Mouse (Mus musculus) layer of hippocampus, postnatal 10 days (tissue): ENCODE results near the gene Dclk1. TPM values are rescaled to one million over a fixed set of nuclear protein-coding genes. Genes with fewer than 3 reads are reported as not detected.

Experiments used
- DNase-seq, 2 experiments: peaks; one replicate each; pipeline ENCODE4 v3.0.0; 2021; ENCODE audit warnings: low spot score in 2 of 2
- total RNA-seq, 2 experiments: library from RNA; stranded (reverse); gene quantifications; 2 replicates each; pipeline ENCODE4 v1.2.3; 2021

The Dclk1 gene
- total RNA-seq, 2 experiments from 2014 or later, result 632 to 743 TPM

DNA sequence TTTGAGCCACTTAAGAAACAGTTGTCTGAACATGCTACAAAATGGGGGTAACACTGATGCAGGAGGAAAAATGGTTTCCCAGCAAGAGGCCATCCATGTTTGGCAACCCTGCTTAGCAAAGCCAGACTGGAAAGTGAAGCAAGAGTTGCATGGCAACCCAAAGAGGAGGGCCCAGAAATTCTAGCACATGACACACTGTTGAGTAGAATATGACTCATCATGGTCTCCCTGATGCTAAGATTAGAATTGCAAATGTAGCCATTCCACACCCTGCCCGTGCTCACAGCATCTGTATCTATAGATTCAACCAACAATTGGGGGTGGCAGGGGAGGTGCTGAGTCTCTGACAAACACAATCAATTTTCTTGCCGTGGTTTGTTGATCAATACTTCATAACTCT lies 154.6 kb downstream of the Dclk1 start:
- no peak for DNase-seq

DNA sequence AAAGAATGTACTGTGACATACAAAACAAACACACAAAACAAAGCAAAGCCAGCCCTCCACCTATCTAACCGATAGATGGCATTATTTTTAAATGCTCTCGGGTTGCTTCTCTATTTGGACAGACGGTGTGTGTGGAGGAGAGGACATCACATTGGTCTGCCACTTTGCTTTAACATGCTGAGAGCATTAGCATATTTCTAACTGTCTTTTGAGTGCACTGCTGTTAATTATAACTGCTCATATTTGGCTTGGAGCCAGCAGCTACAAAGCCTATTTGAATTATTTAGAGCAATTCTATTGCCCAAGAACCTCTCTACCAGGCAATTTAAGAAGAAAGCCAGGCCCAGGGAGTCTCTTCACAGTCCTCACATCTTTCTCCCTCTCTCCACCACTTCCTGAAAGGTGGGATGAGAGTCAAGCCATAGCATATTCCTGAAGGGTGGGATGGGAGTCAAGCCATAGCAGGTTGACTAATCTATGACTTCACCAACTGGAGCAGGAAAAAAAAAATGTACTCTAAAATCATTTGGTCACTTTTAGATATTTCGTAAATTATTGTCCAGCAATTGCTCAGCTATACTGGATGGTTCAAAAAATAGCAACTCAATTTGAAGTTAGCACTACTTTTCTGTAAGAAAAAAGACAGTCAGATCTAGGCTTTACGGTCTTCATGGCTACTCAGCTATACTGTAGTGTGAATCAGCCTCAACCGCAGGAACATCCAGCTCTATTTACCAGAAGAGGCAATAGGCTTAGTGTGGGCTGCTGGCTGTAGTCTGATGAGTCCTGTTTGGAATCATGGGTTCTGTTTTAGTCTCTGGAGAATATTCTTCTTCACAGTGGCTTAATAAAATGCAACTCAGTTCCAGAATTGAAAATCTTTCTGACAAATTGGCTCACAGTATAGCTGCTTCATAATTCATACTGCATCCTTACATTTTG lies 155.9 kb downstream of the Dclk1 start:
- DNase-seq, result no peak

DNA sequence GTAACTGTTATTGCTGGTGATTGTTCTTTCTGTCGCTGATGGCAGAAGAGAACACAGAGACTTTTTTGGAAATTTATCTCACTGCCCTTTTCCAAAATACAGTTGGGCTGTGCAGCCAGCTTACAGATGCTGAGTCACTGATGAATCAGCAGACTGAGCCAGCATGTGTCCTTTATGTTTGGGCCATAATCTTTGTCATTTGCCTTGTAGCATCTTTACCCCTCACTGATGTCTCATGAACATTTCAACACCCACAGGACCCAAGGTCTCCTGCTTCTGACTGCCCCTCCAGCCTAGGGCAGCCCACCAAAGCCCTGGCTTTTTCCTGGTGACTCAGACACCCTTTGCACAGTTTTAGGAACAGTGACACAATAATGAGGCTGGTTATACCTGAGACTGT lies 159.1 kb downstream of the Dclk1 start:
- no peak for DNase-seq

DNA sequence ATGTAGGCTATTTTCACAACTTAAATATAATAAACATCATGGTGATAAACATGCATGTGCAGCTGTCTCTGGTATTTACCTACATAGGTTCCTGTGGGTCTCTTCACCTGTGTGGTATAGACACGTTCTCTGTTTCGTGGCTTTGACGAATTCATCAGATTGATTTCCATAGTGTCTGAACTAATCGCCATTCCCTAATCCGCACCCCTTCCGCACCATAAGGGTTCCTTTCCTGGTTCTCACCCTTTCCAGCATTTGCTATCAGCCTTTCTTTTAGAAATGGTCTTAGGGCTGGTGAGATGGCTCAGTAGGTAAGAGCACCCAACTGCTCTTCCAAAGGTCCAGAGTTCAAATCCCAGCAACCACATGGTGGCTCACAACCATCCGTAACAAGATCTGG lies 162.6 kb downstream of the Dclk1 start:
- DNase-seq, result no peak

DNA sequence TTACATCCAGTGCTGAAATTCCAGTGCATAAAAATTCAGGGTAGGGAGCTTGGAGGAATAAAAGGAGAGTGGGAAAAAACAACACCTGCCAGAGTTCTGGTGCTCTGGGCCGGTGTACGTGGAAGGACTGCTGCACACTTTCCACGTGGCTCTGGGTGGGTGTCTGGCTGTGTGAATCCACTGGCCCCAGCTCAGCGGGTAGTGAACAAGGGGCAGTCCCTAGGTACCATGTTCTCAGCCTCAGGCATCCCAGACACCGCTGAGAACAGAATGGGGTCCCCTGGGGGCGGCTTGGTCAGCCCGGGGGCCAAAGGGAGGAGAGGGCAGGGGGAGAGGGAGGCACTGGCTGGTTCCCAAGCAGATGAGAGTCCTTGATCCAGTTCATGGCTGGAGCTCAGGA lies 164.5 kb downstream of the Dclk1 start:
- no peak for DNase-seq

DNA sequence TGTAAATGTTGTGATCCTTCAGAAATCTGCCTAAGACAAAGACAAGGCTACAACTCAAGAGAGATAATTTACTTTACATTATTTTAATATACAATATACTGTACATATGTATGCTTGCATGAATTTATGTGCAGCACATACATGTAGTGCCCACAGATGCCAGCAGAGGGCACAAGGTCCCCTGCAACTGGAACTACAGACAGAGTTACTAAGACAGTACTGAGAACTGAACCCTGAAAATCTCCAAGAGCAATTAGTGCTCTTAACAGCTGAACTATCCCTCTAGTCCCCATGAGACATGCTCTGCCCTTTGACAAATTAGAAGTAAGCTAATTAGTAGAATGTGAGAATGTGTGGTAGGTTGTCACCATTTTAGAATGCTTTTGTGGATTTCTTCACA lies 169.4 kb downstream of the Dclk1 start:
- DNase-seq, result peak; percentile 34 to 36

DNA sequence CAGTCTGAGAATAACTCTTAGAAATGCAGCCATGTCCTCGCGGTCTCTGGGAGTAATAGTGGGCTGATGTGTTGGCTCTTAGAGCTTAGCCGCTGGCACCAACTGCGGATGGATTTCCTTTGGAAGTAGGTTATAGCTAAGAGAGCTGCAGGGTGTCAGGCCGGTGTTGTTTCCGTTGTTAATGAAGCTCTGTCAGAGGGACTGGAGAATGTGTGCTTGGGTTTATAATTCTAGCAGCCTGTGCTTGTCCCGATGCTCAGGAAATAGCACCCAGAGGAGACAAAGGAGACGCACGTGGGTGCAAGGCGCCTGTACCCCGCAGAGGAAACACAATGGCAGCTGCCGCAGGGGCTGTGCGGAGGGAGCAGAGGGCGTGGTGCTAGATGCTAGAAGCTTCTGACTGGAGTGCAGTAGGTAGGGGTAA lies 173.4 kb downstream of the Dclk1 start:
- DNase-seq, result peak; percentile 57 to 68

DNA sequence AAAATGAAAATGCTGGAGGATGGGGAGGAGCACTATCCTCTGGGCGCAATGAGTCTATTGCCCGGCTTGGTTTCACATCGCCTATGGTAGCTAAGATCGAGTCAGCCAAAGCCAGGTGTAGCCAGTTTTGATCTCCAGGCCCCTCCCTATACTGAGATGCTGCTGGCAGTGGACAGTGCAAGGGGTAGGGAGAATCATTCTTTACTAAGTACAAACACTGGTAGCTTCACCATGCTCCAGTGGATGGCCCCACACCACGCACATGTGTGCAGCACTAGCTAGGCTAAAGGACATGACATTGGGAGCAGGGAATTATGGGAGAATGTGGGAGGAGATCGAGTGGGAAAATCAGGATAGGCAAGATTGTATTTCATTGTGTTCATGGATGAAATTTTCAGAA lies 176.7 kb downstream of the Dclk1 start:
- no peak for DNase-seq

DNA sequence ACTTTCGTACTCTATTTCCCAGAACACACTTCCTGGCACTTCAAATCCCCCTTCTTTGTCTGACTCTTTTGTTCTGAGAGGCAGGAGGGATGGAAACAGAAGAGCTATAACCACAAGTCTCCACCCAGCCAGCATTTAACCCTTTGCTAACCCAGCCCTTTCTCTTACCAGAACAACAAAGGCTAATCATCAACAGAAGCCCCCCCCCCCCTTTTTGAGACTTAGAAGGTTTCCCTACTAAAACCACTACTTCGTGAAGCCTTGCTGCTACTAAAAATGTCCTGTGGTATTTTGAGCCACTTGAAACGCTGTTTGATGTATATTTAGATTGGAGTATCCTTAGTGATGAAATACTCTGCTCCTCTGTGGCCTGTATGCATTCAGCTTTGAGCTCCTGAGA lies 177.2 kb downstream of the Dclk1 start:
- DNase-seq, result no peak

DNA sequence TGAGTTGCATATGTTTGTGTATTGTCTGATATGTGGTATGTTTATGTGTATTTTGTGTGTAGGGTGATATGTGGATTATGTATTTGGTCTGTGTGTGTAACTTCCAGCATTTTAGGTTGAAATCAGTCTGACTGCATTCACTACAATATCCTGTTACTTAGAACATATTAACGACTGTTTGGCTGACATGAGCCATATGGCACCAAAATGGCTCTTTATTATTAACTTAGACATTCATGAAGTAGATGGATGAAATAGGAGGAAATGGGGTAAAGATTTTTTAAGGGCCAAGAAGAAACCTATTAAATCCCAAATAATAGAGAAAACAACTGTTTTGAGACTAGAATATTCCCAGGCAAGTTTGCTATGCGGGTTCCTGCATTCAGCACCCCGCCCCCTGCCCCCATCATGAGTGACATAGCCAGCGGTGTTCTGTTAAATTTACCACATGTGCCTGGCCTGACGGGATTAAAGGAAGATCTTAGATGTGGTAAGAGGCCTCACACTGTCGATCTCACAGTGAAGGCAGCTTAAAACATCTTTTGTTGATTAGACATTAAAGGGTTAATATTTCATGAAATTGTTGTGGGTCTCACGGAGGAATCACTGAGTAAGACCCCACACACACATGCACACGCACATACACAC lies 178.4 kb downstream of the Dclk1 start:
- DNase-seq, result no peak

DNA sequence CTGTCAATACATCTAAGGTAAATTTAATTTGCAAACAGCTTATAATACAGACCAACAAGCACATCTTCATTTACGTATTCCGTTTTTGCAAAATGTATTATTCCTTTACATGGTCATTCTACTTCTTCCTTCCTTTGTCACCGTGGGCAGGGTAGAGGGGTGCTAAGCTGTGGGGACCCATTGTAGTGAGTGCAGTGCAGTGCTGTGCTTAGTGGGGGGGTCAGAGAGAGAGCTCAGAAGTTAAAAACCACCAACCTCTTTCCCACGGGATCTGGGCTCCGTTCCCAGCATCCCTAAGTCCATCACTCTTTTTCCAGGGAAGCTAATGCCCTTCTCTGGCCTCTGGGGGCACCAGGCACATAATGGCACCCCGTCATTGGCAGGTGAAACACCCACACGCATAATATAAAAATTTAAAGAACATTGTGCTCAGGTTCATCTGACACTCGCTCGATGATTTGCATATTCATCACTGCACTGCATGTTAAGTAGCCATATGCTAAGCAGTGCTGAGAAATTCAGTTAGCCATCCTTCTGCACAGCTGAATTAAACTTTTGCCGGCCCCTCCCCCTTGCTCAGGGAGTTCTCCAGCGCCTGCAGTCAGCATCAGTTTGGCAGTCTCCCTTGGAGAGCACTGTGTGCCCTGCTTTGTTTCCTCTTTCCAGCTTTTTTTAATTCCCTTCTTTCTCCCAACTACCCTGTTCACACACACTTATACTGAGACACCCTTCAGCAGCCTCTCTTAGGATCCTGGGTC lies 181.7 kb downstream of the Dclk1 start:
- peak; percentile 54 to 75 for DNase-seq

DNA sequence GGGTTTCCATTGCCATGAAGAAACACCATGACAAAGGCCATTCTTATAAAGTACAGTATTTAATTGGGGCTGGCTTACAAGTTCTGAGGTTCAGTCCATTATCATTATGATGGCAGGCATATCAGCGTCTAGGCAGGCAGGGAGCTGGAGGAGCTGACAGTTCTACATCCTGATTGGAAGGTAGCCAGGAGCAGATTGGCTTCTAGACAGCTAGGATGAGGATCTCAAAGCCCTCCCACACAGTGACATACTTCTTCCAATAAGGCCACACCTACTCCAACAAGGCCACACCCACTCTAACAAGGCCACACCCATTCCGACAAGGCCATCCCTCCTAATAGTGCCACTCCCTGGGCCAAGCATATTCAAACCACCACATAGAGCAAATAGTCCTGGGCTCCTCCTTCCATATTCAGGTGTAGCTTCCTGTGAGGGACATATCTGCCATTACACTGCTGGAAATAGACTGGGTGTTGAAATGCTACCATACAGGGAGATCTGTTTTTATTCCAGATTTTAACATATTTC lies 187.9 kb downstream of the Dclk1 start:
- no peak for DNase-seq

DNA sequence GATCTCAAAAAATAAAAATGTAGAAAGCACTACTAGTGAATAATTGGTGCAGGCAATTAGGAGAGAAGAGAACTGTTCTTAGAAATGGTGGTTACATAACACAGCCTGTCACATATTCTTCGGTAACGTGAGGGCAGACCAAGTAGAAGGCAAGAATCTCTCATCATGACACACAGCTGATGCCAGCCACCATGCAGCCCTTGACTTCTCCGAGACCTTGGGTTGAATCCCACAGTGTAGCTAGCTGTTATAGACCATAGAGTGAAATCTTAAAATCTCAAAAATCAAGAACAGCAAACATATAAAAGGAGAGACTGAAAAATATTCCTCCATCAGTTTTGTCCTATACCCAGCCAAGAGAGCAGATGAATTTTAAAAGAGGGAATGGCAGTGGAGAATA lies 189.1 kb downstream of the Dclk1 start:
- no peak for DNase-seq

DNA sequence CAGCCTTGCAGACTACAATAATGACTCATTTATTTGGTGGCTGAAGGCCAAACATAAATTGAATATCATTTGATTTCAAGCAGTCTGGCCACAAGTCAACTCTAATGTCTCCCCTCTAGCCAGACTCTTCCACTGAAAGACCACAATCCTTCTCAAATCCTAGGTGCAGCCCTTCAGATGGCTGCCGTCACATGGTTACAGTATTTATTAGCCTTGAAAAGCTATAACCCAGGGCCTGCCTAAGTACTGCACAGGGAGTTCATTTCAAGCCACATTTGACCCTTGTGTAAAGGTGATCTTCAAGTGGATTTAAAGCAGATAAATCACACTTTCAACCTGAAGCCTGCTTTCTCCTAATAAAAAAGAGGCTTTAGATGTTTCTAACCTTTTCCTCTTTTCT lies 192.1 kb downstream of the Dclk1 start:
- no peak for DNase-seq

DNA sequence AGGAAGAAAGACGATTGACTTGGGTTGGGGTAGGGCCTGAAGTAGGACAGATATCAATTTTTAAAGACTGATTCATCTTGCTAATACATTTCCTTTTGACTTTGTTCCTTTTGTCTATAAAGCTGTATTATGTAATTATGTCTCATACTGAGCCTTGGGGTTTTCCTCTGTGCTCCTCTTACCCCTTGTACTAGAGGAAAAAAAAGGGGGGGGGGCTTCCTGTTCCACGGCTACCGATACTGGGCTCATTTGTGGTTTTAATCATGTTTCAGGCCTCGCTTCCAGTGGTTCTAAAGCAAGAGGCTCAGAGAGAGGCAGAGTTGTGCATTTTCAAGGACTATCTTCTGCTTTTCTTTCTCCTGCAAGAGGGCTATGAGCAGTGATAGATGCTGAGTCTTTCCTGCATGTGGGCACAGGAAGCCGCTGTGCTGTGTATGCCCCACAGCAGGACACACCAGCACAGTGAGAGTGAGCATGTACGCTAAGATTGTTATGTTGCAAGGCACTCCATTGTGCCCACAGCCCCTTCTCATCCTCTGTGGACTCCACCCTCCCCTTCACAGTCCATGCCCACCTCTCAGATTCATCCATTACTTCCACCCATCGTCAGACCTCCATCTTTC lies 196.8 kb downstream of the Dclk1 start:
- DNase-seq, result no peak

DNA sequence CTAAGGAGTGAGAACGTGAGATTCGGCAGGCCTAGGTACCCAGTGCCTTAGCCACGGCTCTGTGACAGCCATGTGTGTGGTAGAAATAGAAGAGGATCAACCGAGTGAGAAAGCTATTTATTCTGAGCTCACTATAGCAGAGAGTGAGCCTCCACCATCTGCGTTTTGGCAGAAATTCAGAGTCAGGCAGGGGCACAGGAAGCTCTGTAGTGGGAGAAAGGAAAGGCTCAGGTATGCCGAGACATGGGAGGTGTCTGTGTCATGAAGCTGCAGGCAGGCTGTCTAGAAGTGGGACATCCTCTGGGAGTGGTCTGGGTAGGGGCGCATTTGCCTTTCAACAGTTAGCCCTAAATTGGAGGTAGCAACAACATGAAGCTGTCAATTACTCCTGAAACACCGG lies 198.2 kb downstream of the Dclk1 start:
- DNase-seq, result no peak

DNA sequence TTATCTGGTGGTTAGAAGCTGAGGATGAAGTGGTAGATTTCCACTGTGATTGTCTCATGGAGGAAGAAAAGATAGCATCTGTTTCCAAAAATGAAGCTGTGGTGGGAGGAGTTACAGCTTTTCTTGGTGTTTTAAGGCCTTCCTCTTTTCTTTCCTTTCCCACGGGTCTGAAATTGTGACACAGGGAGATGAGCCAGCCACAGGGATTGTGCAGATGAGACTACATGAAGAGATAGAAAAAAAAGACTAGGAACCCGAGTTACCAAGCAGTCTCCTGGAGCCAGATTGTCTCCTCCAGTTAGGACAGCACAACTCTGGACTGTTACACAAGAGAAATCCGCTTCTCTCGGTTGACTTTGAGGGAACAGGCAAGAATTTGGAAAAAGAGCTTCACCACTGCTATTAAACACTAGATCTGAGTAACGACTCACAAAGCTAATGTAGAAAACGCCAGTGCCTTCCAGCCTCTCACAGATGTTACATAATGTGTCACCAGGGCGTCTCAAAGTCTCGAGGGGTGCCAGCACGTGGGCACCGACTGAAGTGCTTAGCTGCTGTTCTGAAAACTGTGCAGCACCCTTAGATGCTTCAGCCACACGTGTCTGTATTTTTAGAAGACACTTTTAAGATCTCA lies 200.0 kb downstream of the Dclk1 start:
- DNase-seq, result no peak

DNA sequence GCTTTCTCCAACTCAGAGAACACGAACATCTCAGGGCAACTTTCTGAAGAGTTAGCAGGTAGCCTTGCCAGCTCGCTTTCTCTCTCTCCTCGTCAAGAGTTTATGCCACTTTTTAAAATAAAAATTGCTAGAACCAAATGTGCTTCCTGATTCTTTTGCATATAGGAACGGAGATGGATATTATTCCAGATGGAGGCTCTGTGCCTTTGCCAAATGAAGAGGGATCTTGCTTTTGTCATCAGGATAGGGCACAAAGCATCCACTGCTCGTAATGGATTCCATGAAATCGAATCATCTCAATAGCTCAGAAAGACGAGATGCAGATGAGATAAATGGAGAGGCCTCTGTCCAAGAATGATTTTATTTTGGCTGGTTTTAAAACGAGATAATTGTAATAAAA lies 201.1 kb downstream of the Dclk1 start:
- no peak for DNase-seq

DNA sequence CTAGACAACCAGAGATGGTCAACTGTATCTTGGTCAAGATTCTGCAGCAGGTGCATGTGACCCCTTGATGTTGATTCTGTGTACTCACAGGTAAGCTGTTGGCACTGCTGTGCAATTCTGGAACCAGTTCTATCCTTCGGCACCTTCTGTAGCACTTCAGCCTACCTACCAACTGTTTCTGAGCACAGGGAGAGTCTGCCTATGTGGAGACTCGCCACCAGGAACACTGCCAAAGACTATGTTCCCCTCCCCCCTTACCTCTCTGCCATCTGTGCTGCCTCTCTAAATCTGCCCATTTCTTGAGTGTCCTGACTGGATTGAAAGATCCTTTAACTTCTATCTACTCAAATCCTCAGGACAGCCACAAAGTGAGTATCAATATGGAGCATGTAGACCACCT lies 201.6 kb downstream of the Dclk1 start:
- DNase-seq, result no peak

DNA sequence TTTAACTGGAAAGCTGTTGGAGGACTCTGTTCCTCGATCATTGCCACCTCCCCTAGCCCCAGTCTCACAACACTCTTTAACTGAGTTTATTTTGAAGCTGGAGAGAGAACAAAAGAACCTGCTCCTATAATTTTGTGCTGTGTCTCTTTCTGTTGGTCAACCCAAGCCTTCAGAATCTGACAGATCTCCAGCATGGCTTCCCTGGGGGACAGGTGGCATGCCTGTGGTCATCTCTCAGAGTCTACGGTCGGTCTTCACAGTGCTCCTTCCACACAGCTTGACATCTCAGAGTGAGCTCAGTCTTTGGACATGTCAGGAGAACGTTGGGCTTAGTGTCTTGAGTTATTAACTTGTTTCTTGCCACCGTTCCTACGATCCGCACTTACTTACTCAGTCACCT lies 204.5 kb downstream of the Dclk1 start:
- DNase-seq, result no peak
